Mouse (Mus musculus): ENCODE data around the gene Pdcd4.

Pdcd4 gene

GRCm38 (mm10) chr19:53871502-53871901 lies 20.5 kb upstream of the Pdcd4 start:
- DNase-seq (ENCODE audit: low read depth, low spot score) = no peak

- DNase-seq (ENCODE audit: low read depth, low spot score) = no peak
Measured at GRCm38 (mm10) chr19:53872994-53873713, 18.9 kb upstream of the Pdcd4 start.

- DNase-seq (ENCODE audit: low read depth, low spot score) = no peak
Measured at GRCm38 (mm10) chr19:53875246-53875645, 16.8 kb upstream of the Pdcd4 start.

GRCm38 (mm10) chr19:53877779-53878178 lies 14.3 kb upstream of the Pdcd4 start:
- DNase-seq (ENCODE audit: low read depth, low spot score) = no peak

GRCm38 (mm10) chr19:53880460-53880859 lies 11.6 kb upstream of the Pdcd4 start:
- no peak for DNase-seq (ENCODE audit: low read depth, low spot score)

- DNase-seq (ENCODE audit: low read depth, low spot score) = peak; percentile 40
Measured at GRCm38 (mm10) chr19:53881786-53882185, 10.2 kb upstream of the Pdcd4 start.

GRCm38 (mm10) chr19:53885450-53885849 lies 6.6 kb upstream of the Pdcd4 start:
- no peak for DNase-seq (ENCODE audit: low read depth, low spot score)

- no peak for DNase-seq (ENCODE audit: low read depth, low spot score)
Measured at GRCm38 (mm10) chr19:53886576-53887370, 5.3 kb upstream of the Pdcd4 start.

GRCm38 (mm10) chr19:53887822-53888221 lies 4.2 kb upstream of the Pdcd4 start:
- DNase-seq (ENCODE audit: low read depth, low spot score) = no peak

GRCm38 (mm10) chr19:53888331-53888730 lies 3.7 kb upstream of the Pdcd4 start:
- DNase-seq (ENCODE audit: low read depth, low spot score) = no peak

GRCm38 (mm10) chr19:53889555-53889954 lies 2.5 kb upstream of the Pdcd4 start:
- DNase-seq (ENCODE audit: low read depth, low spot score) = no peak

- no peak for DNase-seq (ENCODE audit: low read depth, low spot score)
Measured at GRCm38 (mm10) chr19:53890274-53890673, 1.8 kb upstream of the Pdcd4 start.

GRCm38 (mm10) chr19:53890781-53891251 lies 1.2 kb upstream of the Pdcd4 start:
- DNase-seq (ENCODE audit: low read depth, low spot score) = no peak

GRCm38 (mm10) chr19:53891569-53891968 lies 462 bp upstream of the Pdcd4 start:
- no peak for DNase-seq (ENCODE audit: low read depth, low spot score)

GRCm38 (mm10) chr19:53892838-53893359 lies 868 bp downstream of the Pdcd4 start:
- no peak for DNase-seq (ENCODE audit: low read depth, low spot score)

GRCm38 (mm10) chr19:53893711-53894171 lies 1.7 kb downstream of the Pdcd4 start:
- peak; percentile 59 for DNase-seq (ENCODE audit: low read depth, low spot score)

- DNase-seq (ENCODE audit: low read depth, low spot score) = peak; percentile 76
Measured at GRCm38 (mm10) chr19:53894538-53895121, 2.6 kb downstream of the Pdcd4 start.

GRCm38 (mm10) chr19:53898046-53898445 lies 6.0 kb downstream of the Pdcd4 start:
- DNase-seq (ENCODE audit: low read depth, low spot score) = no peak

GRCm38 (mm10) chr19:53898498-53898897 lies 6.5 kb downstream of the Pdcd4 start:
- DNase-seq (ENCODE audit: low read depth, low spot score) = no peak

- DNase-seq (ENCODE audit: low read depth, low spot score) = no peak
Measured at GRCm38 (mm10) chr19:53898970-53899900, 7.2 kb downstream of the Pdcd4 start.

Data from 3T3-L1 (cell line).